Mouse (Mus musculus) MEL (cell line): Measurements from ENCODE around the gene Tmem88. TPM values are rescaled to one million over a fixed set of nuclear protein-coding genes. Genes with fewer than 3 reads are reported as not detected.
"Not testable (repeated sequence)": the region's sequence is repeated elsewhere in the genome, so short reads cannot be mapped to it uniquely, and the experiment has no call there.

ENCODE experiments used
- DNase-seq: peaks from one replicate; pipeline ENCODE4 v3.0.0; 2011; ENCODE audit warnings: low read depth, low spot score
- H3K27ac ChIP-seq: 2 replicates; pipeline ENCODE4 v1.5.1; 2012; ENCODE audit warnings: low read depth, mild to moderate bottlenecking, control low read depth, low read length, moderate library complexity; ENCODE audit not compliant: control insufficient read depth
- H3K27me3 ChIP-seq, 2 experiments: fragments of 150-350 bp in 1 of 2; sonication (generic) in 1 of 2; 2 replicates each; pipeline ENCODE4 v1.6.1; 2012; ENCODE audit warnings: low read length in 2 of 2, mild to moderate bottlenecking in 2 of 2, improper control_type of control experiment in 1 of 2, moderate library complexity in 1 of 2; ENCODE audit not compliant: insufficient read depth in 2 of 2, control insufficient read depth in 1 of 2
- H3K36me3 ChIP-seq, 2 experiments: 2 replicates each; pipeline ENCODE4 v1.6.1; 2012 to 2014; ENCODE audit warnings: low read length in 2 of 2, improper control_type of control experiment in 1 of 2, inconsistent platforms in 1 of 2, mild to moderate bottlenecking in 1 of 2; ENCODE audit not compliant: insufficient read depth in 2 of 2, control insufficient read depth in 1 of 2
- H3K4me1 ChIP-seq, 2 experiments: fragments of 150-350 bp in 1 of 2; sonication (generic) in 1 of 2; 2 replicates each; pipeline ENCODE4 v1.6.1; 2012; ENCODE audit warnings: low read length in 2 of 2, improper control_type of control experiment in 1 of 2, mild to moderate bottlenecking in 1 of 2; ENCODE audit not compliant: insufficient read depth in 2 of 2, control insufficient read depth in 1 of 2
- H3K4me3 ChIP-seq, 2 experiments: fragments of 150-350 bp in 1 of 2; sonication (generic) in 1 of 2; 2 replicates each; pipeline ENCODE4 v1.5.1; 2012; ENCODE audit warnings: low read depth in 2 of 2, low read length in 2 of 2, mild to moderate bottlenecking in 2 of 2, moderate library complexity in 2 of 2, control low read depth in 1 of 2, improper control_type of control experiment in 1 of 2; ENCODE audit not compliant: control insufficient read depth in 1 of 2, insufficient read depth in 1 of 2
- H3K79me2 ChIP-seq: 2 replicates; pipeline ENCODE4 v1.6.1; 2012; ENCODE audit warnings: mild to moderate bottlenecking, low read length, moderate library complexity; ENCODE audit not compliant: control insufficient read depth, poor library complexity, insufficient read depth
- H3K9ac ChIP-seq: 2 replicates; pipeline ENCODE4 v1.6.1; 2012; ENCODE audit warnings: low read depth, mild to moderate bottlenecking, control low read depth, low read length, moderate library complexity; ENCODE audit not compliant: control insufficient read depth, poor library complexity, severe bottlenecking
- H3K9me3 ChIP-seq: fragments of 150-350 bp; sonication (generic); replicated peaks from 2 replicates; pipeline ENCODE4 v1.6.1; 2012; ENCODE audit warnings: mild to moderate bottlenecking, low read length, improper control_type of control experiment, moderate library complexity; ENCODE audit not compliant: insufficient read depth
- CTCF ChIP-seq, 3 experiments: IDR thresholded peaks in 2 of 3; conservative IDR thresholded peaks in 1 of 3; 2 replicates each; pipeline ENCODE4 v1.5.1; 2011 to 2012; ENCODE audit warnings: low read length in 3 of 3, low read depth in 2 of 3, mild to moderate bottlenecking in 2 of 3, improper control_type of control experiment in 1 of 3, inconsistent platforms in 1 of 3, mixed read lengths in 1 of 3, moderate library complexity in 1 of 3; ENCODE audit not compliant: control insufficient read depth in 1 of 3, insufficient read depth in 1 of 3, poor library complexity in 1 of 3, severe bottlenecking in 1 of 3
- E2F4 ChIP-seq: IDR thresholded peaks from 2 replicates; pipeline ENCODE4 v1.6.1; 2011; ENCODE audit warnings: low read depth, low read length, improper control_type of control experiment, borderline replicate concordance
- ELF1 ChIP-seq: IDR thresholded peaks from 2 replicates; pipeline ENCODE4 v1.6.1; 2014; ENCODE audit warnings: low read depth, mild to moderate bottlenecking, inconsistent platforms, low read length, improper control_type of control experiment, moderate library complexity
- ETS1 ChIP-seq: IDR thresholded peaks from 2 replicates; pipeline ENCODE4 v1.6.1; 2012; ENCODE audit warnings: low read depth, mild to moderate bottlenecking, inconsistent platforms, low read length, improper control_type of control experiment, moderate library complexity
- HCFC1 ChIP-seq: IDR thresholded peaks from 2 replicates; pipeline ENCODE4 v1.6.1; 2012; ENCODE audit warnings: low read depth, mild to moderate bottlenecking, inconsistent platforms, low read length, improper control_type of control experiment, moderate library complexity
- MAX ChIP-seq: IDR thresholded peaks from 2 replicates; pipeline ENCODE4 v1.6.1; 2011; ENCODE audit warnings: low read length, improper control_type of control experiment
- MXI1 ChIP-seq: IDR thresholded peaks from 2 replicates; pipeline ENCODE4 v1.6.1; 2011; ENCODE audit warnings: mild to moderate bottlenecking, low read depth, low read length, improper control_type of control experiment
- MYB ChIP-seq: IDR thresholded peaks from 2 replicates; pipeline ENCODE4 v1.6.1; 2011; ENCODE audit warnings: mild to moderate bottlenecking, low read depth, low read length, improper control_type of control experiment
- MYC ChIP-seq: IDR thresholded peaks from 2 replicates; pipeline ENCODE4 v1.6.1; 2011; ENCODE audit warnings: low read depth, mild to moderate bottlenecking, low read length, improper control_type of control experiment, moderate library complexity
- NELFE ChIP-seq: IDR thresholded peaks from 2 replicates; pipeline ENCODE4 v1.6.1; 2011; ENCODE audit warnings: low read depth, low read length, improper control_type of control experiment
- NRF1 ChIP-seq: IDR thresholded peaks from 2 replicates; pipeline ENCODE4 v1.6.1; 2014; ENCODE audit warnings: low read depth, mild to moderate bottlenecking, inconsistent platforms, low read length, improper control_type of control experiment, moderate library complexity; ENCODE audit not compliant: poor library complexity, insufficient read depth, severe bottlenecking
- POLR2A ChIP-seq, 2 experiments: IDR thresholded peaks; 2 replicates each; pipeline ENCODE4 v1.6.1; 2011 to 2012; ENCODE audit warnings: low read length in 2 of 2, mild to moderate bottlenecking in 2 of 2, control low read depth in 1 of 2, improper control_type of control experiment in 1 of 2, low read depth in 1 of 2, moderate library complexity in 1 of 2; ENCODE audit not compliant: control insufficient read depth in 1 of 2, insufficient read depth in 1 of 2, poor library complexity in 1 of 2
- RAD21 ChIP-seq: IDR thresholded peaks from 2 replicates; pipeline ENCODE4 v1.6.1; 2011; ENCODE audit warnings: mild to moderate bottlenecking, low read depth, low read length, improper control_type of control experiment
- SIN3A ChIP-seq: IDR thresholded peaks from 2 replicates; pipeline ENCODE4 v1.6.1; 2012; ENCODE audit warnings: low read length, improper control_type of control experiment, inconsistent platforms
- SMC3 ChIP-seq: IDR thresholded peaks from 2 replicates; pipeline ENCODE4 v1.6.1; 2011; ENCODE audit warnings: low read depth, low read length, improper control_type of control experiment
- TBP ChIP-seq: IDR thresholded peaks from 2 replicates; pipeline ENCODE4 v1.8.0; 2011; ENCODE audit warnings: low read depth, low read length, improper control_type of control experiment
- USF1 ChIP-seq: IDR thresholded peaks from 2 replicates; pipeline ENCODE4 v1.6.1; 2014; ENCODE audit warnings: low read depth, mild to moderate bottlenecking, inconsistent platforms, low read length, improper control_type of control experiment, moderate library complexity
- ZC3H11A ChIP-seq: IDR thresholded peaks from 2 replicates; pipeline ENCODE4 v1.6.1; 2012; ENCODE audit warnings: low read depth, mild to moderate bottlenecking, inconsistent platforms, low read length, improper control_type of control experiment
- ZKSCAN1 ChIP-seq: IDR thresholded peaks from 2 replicates; pipeline ENCODE4 v1.6.1; 2012; ENCODE audit warnings: low read depth, mild to moderate bottlenecking, inconsistent platforms, low read length, improper control_type of control experiment, moderate library complexity
- ZNF384 ChIP-seq: IDR thresholded peaks from 2 replicates; pipeline ENCODE4 v1.6.1; 2012; ENCODE audit warnings: low read depth, mild to moderate bottlenecking, inconsistent platforms, low read length, improper control_type of control experiment
- polyA plus RNA-seq, 2 experiments: library from polyadenylated mRNA; stranded (reverse) in 1 of 2; unstranded in 1 of 2; fragments of >175 nt in 1 of 2; fragments of >200 nt in 1 of 2; gene quantifications; 2 replicates each; pipeline versions ENCODE4 v1.2.1 to v1.2.4; 2012; ENCODE audit warnings: low replicate concordance in 2 of 2, low read depth in 1 of 2; ENCODE audit not compliant: insufficient read length in 2 of 2, insufficient read depth in 1 of 2, missing spikeins in 1 of 2
- total RNA-seq: library from RNA; depleted of rRNA; stranded (reverse); fragments of 300-350 nt; gene quantifications from 2 replicates; pipeline ENCODE4 v1.2.3, GENCODE M21; 2012

The Tmem88 gene
- total and polyA plus RNA-seq, 3 experiments = 0.39 to 0.45 TPM; not detected in 1

DNA sequence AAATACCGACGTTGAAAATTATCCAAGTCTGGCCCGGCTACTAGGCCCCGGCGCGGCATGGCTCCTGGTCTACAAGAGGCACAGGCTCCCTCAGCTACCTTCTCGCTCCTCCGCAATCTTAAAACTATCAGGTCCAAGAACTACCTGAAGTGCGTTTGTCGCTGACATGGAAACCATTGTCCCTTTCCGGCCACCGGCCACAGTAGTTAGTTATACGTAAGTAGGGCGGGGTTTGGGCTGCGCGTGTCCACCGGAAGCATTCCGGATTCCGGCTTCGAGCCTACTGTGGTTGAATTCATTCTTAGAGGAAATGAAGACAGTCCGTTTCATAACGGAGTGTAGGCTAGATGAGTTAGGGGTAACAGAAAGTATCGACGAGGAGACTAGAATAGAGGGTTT, 2.8 kb downstream of the Tmem88 start, which contains the start of the genes Naa38 and Cyb5d1:
TSS of gene Naa38 (plus strand) at position 253 of the 399 bp plus-strand sequence.
TSS of gene Cyb5d1 (minus strand) at position 397 of the 399 bp plus-strand sequence.
- H3K9me3 ChIP-seq, H3K4me1 ChIP-seq: not testable (repeated sequence)
- DNase-seq = peak; percentile 97

DNA sequence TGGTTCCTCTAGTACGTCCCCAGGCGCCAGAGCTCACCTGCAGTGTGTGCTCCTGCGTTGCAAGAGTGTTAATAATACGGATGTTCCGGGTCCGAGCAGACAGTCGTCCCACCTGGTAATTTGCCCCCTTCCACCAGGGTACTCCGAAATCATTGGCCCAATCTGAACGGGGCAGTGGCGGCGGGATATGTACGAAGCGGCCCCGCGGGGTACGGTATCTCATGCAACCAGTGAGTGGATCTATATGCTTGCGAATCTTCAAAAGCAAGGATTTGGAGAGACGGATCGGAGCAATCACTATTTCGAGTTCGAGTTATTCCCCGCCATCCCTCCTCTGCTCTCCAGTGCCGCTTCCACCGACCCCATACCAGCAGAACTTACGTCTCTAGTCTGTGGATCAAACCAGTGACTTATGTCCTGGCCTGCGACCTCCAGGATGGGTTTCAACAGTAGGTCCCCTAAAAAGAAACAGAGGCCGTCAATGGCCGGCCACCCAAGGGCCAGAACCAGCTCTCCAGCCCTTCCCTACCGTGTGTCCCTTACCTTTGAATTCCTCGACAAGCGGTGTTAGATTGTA, 3.4 kb downstream of the Tmem88 start:
- not testable (repeated sequence) for H3K79me2 ChIP-seq, H3K36me3 ChIP-seq, H3K9me3 ChIP-seq, H3K4me1 ChIP-seq, H3K27me3 ChIP-seq
- TF ChIP-seq SIN3A = peak; percentile 3; the same call in 1 of the 2 replicates
- Histone ChIP-seq H3K27ac (peak overlapping the region; percentile 88), H3K4me3 (peak overlapping the region; percentile 52 to 67), H3K9ac (peak overlapping the region; percentile 78)
- peak; percentile 48 for DNase-seq

More for the DNA sequence above, 2.8 kb downstream of the Tmem88 start, which contains the start of the genes Naa38 and Cyb5d1:
- Histone ChIP-seq H3K4me3 (peak within 1 kb of the TSS; percentile 54 to 67), H3K27ac (peak within 1 kb of the TSS; percentile 88), H3K9ac (peak within 1 kb of the TSS; percentile 85)
- not testable (repeated sequence) for H3K27me3 ChIP-seq, H3K36me3 ChIP-seq, H3K79me2 ChIP-seq
- TF ChIP-seq MYC = peak; percentile 87
- peak; percentile 71 for TF ChIP-seq MXI1
- TF ChIP-seq ELF1 = peak; percentile 79
- TF ChIP-seq MAX = 0 out of 2 replicates have a peak, but pooled peaks have one; percentile 29
- TF ChIP-seq ETS1 = peak; percentile 44; the same call in 1 of the 2 replicates
- TF ChIP-seq SIN3A = peak; percentile 84
- 0 out of 2 replicates have a peak, but pooled peaks have one; percentile 30 for TF ChIP-seq MYB
- peak in 1 of 2 experiments; percentile 35; a peak in 1 of 4 replicates for TF ChIP-seq POLR2A (IDR thresholded peaks at IDR 0.05; ENCODE audit: control insufficient read depth in 1 of 2, insufficient read depth in 1 of 2, low read depth in 1 of 2, low read length in 2 of 2, poor library complexity in 1 of 2)
- TF ChIP-seq NRF1 = peak; percentile 49; the same call in 1 of the 2 replicates
- TF ChIP-seq NELFE = peak; percentile 61
- peak; percentile 73 for TF ChIP-seq HCFC1

GRCm38 (mm10) chr11:69390400-69391034, 7.5 kb downstream of the Tmem88 start:
- no peak overlapping the region for H3K9ac ChIP-seq
- peak; percentile 86 for DNase-seq
- no peak overlapping the region for H3K27ac ChIP-seq
- peaks cover 7% of the 10 kb centered on the region for H3K79me2 ChIP-seq
- no peaks in the 10 kb centered on the region for H3K9me3 ChIP-seq
- H3K27me3 ChIP-seq = no peaks in the 10 kb centered on the region
- no peaks in the 10 kb centered on the region; a peak in 1 of 4 replicates for H3K36me3 ChIP-seq
- H3K4me1 ChIP-seq = no peaks in the 10 kb centered on the region
- no peak overlapping the region for H3K4me3 ChIP-seq
- peak; percentile 81 for TF ChIP-seq RAD21
- TF ChIP-seq SIN3A = peak; percentile 57
- peak; percentile 92 for TF ChIP-seq SMC3
- peak; percentile 48 to 80 (median 49); a peak in 5 of 6 replicates for TF ChIP-seq CTCF (IDR thresholded peaks at IDR 0.05 in 2 of 3, conservative IDR thresholded peaks at IDR 0.05 in 1 of 3; ENCODE audit: control insufficient read depth in 1 of 3, insufficient read depth in 1 of 3, low read depth in 2 of 3, low read length in 3 of 3, poor library complexity in 1 of 3, severe bottlenecking in 1 of 3)
- no peak for TF ChIP-seq E2F4
- TF ChIP-seq USF1 = no peak
- 0 out of 2 replicates have a peak, but pooled peaks have one; percentile 32 for TF ChIP-seq HCFC1
- TF ChIP-seq ZKSCAN1 = peak; percentile 79; the same call in 1 of the 2 replicates
- TF ChIP-seq TBP = no peak
- peak; percentile 98 for TF ChIP-seq ZNF384
- TF ChIP-seq ZC3H11A = peak; percentile 96
